Mouse (Mus musculus) limb, embryonic 13.5 days (tissue): ENCODE data around the gene Samsn1. TPM values are rescaled to one million over a fixed set of nuclear protein-coding genes. Genes with fewer than 3 reads are reported as not detected.

ENCODE experiments used
- ATAC-seq: fragments of 200-750 bp; cut with Nextera tagmentation; 2 replicates; pipeline ENCODE4 v1.8.0; 2017; ENCODE audit warnings: low read depth, moderate number of reproducible peaks, moderate TSS enrichment; ENCODE audit not compliant: low FRiP score
- H3K27ac ChIP-seq: fragments of 300-500 bp; sonication (generic); 2 replicates; pipeline ENCODE4 v1.5.1; 2015; ENCODE audit warnings: inconsistent platforms, mild to moderate bottlenecking, moderate library complexity
- H3K27me3 ChIP-seq: fragments of 300-500 bp; sonication (generic); 2 replicates; pipeline ENCODE4 v1.6.1; 2015; ENCODE audit warnings: mild to moderate bottlenecking, inconsistent platforms
- H3K36me3 ChIP-seq: fragments of 300-500 bp; sonication (generic); 2 replicates; pipeline ENCODE4 v1.6.1; 2015; ENCODE audit warnings: inconsistent platforms, mild to moderate bottlenecking, moderate library complexity
- H3K4me1 ChIP-seq: fragments of 300-500 bp; sonication (generic); 2 replicates; pipeline ENCODE4 v1.6.1; 2015; ENCODE audit warnings: inconsistent platforms
- H3K4me2 ChIP-seq: fragments of 300-500 bp; sonication (generic); replicated peaks from 2 replicates; pipeline ENCODE4 v1.6.1; 2015; ENCODE audit warnings: inconsistent platforms, mild to moderate bottlenecking, moderate library complexity
- H3K4me3 ChIP-seq: fragments of 300-500 bp; sonication (generic); 2 replicates; pipeline ENCODE4 v1.5.1; 2015; ENCODE audit warnings: moderate library complexity, mild to moderate bottlenecking, inconsistent platforms
- H3K9ac ChIP-seq: fragments of 300-500 bp; sonication (generic); 2 replicates; pipeline ENCODE4 v1.6.1; 2015; ENCODE audit warnings: mild to moderate bottlenecking, inconsistent platforms
- H3K9me3 ChIP-seq: fragments of 300-500 bp; sonication (generic); 2 replicates; pipeline ENCODE4 v1.6.1; 2016; ENCODE audit warnings: inconsistent platforms
- WGBS: fragments of 180-500 bp; shearing (Covaris S2); methylation state at CpG from one replicate; pipeline ENCODE4 v1.1.7; 2015; 5-methylcytosine and 5-hydroxymethylcytosine counted together
- polyA plus RNA-seq: library from polyadenylated mRNA; unstranded; fragments of >200 nt; fragmentation: Nextera tagmentation; extraction: Ambion mirVana; gene quantifications from 2 replicates; pipeline ENCODE4 v1.2.1, GENCODE M21; 2015

Gene Samsn1
- polyA plus RNA-seq, 1 experiment from 2014 or later: 2.0 TPM

DNA sequence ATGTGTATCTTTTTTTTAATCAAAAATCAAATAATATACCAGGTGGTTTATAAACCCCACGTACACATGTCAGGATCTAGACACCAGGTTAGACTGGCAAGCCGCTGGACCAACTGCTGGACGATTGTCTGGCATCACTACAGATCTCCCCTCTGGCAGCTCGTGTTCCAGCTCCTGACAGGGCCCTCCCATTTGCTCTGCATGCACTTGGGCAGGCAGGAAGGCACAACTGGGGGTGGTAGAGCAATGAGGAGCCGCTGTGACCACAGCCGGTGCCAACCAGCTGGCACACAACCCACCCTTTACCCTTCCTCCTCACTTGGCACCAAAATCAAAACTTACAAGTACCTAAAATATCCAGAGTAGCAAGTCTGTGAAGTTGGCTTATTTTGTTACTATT lies 156.6 kb downstream of the Samsn1 start:
- H3K4me1 ChIP-seq: peaks cover 6% of the 10 kb centered on the region; the same call in 1 of the 2 replicates
- no peak overlapping the region for H3K9ac ChIP-seq
- H3K27me3 ChIP-seq: no peaks in the 10 kb centered on the region
- no peak overlapping the region for H3K4me3 ChIP-seq
- no peaks in the 10 kb centered on the region for H3K9me3 ChIP-seq
- no peak overlapping the region for H3K27ac ChIP-seq
- 79% methylated on average over 6 of the region's 6 CpGs for WGBS
- no peak overlapping the region for H3K4me2 ChIP-seq
- no peak for ATAC-seq
- H3K36me3 ChIP-seq: no peaks in the 10 kb centered on the region

DNA sequence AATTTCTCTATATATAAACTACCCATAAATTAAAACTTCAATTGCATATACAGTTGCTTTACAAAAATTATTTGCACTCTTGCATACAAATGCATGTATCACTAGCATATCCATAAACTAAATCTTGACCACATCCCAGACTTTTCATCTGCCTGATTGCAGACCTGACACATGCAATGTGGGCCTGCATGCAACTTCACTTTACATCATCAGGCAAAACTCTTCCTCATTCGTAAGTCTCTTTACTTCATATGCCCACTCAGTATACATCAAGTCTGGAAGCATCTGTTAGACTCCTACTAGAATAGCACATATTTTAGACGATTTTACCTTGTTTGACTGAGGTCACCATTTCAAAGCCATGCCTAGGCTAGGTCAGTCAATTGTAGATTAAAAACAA lies 157.4 kb downstream of the Samsn1 start:
- 76% methylated on average over 2 of the region's 2 CpGs for WGBS

DNA sequence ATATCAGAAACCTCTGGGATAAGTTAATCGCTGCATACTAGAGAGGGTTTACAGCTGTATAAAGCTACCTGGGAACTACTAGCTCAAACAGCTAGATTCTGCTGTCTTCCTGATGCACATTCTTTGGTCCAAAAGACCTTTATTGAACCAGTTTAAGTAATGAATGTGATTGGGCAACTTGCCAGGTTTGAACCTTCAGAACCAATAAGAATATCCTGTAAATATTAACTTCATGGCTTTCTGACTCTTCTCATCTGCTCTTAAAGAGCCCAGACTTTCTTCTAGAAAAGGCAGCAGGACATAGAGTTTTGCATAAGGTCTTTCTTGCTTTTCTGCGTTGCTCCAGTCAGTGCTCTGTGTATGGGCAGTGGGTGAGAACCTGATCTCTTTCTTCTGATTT lies 165.7 kb downstream of the Samsn1 start:
- no peaks in the 10 kb centered on the region for H3K36me3 ChIP-seq
- no peaks in the 10 kb centered on the region for H3K9me3 ChIP-seq
- ATAC-seq: no peak
- no peak overlapping the region for H3K4me3 ChIP-seq
- 66% methylated on average over 2 of the region's 2 CpGs for WGBS
- H3K4me2 ChIP-seq: no peak overlapping the region
- H3K27me3 ChIP-seq: no peaks in the 10 kb centered on the region
- no peak overlapping the region for H3K9ac ChIP-seq
- peaks cover 6% of the 10 kb centered on the region; the same call in 1 of the 2 replicates for H3K4me1 ChIP-seq
- no peak overlapping the region for H3K27ac ChIP-seq

More for the DNA sequence above, 157.4 kb downstream of the Samsn1 start:
- Histone ChIP-seq H3K9me3 (no peaks in the 10 kb centered on the region), H3K9ac (no peak overlapping the region), H3K4me3 (no peak overlapping the region), H3K27ac (no peak overlapping the region), H3K4me2 (no peak overlapping the region), H3K27me3 (no peaks in the 10 kb centered on the region), H3K4me1 (peaks cover 6% of the 10 kb centered on the region; the same call in 1 of the 2 replicates), H3K36me3 (no peaks in the 10 kb centered on the region)
- no peak for ATAC-seq

DNA sequence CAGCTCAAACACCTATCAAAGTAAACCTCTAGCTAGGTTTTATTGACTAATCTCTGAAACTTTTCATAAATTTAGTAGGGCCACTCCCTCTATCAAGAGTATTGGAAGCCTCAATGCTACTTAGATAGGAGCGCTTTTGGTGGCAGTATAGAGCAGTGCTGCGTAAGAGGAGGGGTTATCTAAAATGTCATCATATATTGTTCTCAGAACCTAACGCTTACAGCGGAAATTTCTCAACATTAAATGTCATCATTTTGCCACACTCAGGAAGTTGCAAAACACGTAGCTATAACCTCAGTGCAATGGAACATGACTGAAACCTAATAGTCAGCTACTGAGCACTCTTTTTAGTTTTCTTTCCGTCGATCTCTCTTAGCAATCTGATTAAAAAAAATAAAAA lies 166.7 kb downstream of the Samsn1 start:
- Histone ChIP-seq H3K36me3 (no peaks in the 10 kb centered on the region), H3K4me2 (no peak overlapping the region), H3K9me3 (no peaks in the 10 kb centered on the region), H3K4me1 (peaks cover 6% of the 10 kb centered on the region; the same call in 1 of the 2 replicates), H3K4me3 (no peak overlapping the region), H3K9ac (no peak overlapping the region), H3K27me3 (no peaks in the 10 kb centered on the region), H3K27ac (no peak overlapping the region)
- no peak for ATAC-seq
- WGBS: 87% methylated on average over 7 of the region's 7 CpGs

DNA sequence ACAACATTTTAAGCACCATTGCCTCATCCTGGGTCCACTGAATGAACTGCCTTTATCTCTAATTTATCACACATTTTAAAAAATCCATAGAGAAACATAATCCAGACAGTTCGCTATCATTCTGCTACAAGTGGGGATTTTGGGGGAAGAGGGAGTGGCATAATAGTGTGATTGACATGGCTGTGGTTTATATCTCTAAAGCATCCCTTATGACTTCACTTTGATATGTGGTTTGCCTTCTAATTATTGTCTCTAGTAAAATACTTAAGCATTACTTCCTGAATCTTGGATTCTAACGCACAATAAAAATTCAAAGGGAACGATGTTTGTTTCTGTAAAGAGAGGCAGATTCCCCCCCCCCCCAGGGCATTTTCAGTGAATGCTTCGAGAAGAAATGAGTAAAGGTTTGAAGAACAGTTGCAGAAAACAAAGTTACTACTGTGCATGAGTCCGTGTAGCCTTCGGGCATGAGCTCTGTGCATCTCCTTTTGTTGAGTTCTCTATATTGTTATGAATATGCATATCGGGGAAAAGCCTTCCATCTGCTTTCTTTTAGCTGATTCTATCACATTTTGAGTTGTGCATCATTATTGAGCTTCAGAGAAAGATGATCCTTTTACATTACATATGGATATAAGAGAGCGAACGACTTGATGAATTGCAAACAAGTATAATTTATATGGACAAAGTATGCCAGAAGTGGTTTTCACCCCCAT lies 168.4 kb downstream of the Samsn1 start:
- WGBS: 84% methylated on average over 9 of the region's 9 CpGs
- ATAC-seq: no peak

DNA sequence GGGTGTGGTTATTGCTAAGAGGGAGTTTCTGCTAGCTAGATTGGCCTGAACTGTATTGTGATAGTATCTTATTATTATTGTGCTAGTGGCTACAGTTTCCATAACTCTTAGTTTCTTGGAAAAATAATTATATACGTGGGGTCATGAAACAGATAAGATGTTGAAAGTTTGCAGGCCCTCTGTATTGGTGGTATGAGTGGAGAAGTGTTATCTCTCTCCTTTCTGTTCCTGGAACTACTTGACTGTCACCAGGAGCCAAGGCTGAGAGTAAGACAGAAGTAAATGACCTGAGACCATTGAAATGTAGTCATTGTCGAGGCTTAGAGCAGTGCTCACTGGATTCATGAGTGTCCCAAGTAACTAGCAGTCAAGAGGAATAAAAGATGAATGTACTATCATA lies 169.6 kb downstream of the Samsn1 start:
- no peak for ATAC-seq
- 73% methylated on average over 2 of the region's 2 CpGs for WGBS

More for the DNA sequence above, 168.4 kb downstream of the Samsn1 start:
- Histone ChIP-seq H3K27ac (no peak overlapping the region), H3K4me3 (no peak overlapping the region), H3K4me1 (peaks cover 12% of the 10 kb centered on the region), H3K27me3 (no peaks in the 10 kb centered on the region), H3K4me2 (no peak overlapping the region), H3K9me3 (no peaks in the 10 kb centered on the region), H3K9ac (no peak overlapping the region), H3K36me3 (no peaks in the 10 kb centered on the region)

DNA sequence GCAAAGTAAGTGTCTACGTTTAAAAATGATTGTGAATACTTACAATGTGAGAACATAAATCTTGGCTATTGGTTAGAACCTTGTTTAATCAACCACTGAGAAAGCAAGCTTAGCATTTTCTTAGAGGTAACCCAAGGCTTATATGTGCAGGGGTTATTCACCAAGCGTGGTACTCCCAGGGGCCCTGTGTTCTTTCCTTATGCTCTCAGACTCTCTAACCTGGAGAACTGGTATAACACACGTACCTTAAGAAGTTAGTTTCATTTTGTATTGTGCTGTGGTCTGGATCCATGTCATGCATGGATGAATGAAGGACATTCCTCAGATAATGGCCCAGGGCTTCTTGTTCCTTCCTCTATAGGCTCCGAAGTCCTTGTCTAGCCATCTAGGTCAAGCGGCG lies 173.0 kb downstream of the Samsn1 start:
- ATAC-seq: no peak
- Histone ChIP-seq H3K4me1 (peaks cover 7% of the 10 kb centered on the region), H3K27ac (no peak overlapping the region), H3K27me3 (no peaks in the 10 kb centered on the region), H3K9ac (no peak overlapping the region), H3K4me2 (no peak overlapping the region), H3K36me3 (no peaks in the 10 kb centered on the region), H3K9me3 (no peaks in the 10 kb centered on the region), H3K4me3 (no peak overlapping the region)
- WGBS: 80% methylated on average over 6 of the region's 6 CpGs

More for the DNA sequence above, 169.6 kb downstream of the Samsn1 start:
- Histone ChIP-seq H3K4me3 (no peak overlapping the region), H3K4me1 (peaks cover 10% of the 10 kb centered on the region), H3K36me3 (no peaks in the 10 kb centered on the region), H3K27ac (no peak overlapping the region), H3K27me3 (no peaks in the 10 kb centered on the region), H3K9me3 (no peaks in the 10 kb centered on the region), H3K4me2 (no peak overlapping the region), H3K9ac (no peak overlapping the region)

DNA sequence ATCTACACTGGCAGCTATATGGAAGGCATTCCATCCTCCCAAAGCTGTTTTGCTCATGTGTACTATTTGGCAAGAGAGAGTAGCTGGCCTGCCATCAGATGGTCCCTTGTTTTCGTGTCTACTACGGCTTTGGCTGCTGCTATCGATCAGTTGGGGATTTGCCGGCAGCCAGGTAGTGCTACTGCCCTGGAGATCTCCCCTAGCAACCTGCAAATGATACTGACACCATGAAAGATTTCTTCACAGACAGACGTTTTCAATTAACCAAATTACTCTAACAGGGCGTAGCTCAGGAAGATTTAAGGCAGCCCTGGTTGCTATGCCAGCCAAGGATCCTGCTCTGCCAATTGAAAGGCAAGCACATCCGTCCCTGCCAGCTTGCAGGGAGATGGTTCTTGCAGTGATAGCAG lies 178.4 kb downstream of the Samsn1 start:
- Histone ChIP-seq H3K4me2 (no peak overlapping the region), H3K9ac (no peak overlapping the region), H3K4me1 (no peaks in the 10 kb centered on the region), H3K36me3 (no peaks in the 10 kb centered on the region), H3K27ac (no peak overlapping the region), H3K27me3 (no peaks in the 10 kb centered on the region), H3K4me3 (no peak overlapping the region), H3K9me3 (no peaks in the 10 kb centered on the region)
- ATAC-seq: no peak
- WGBS: 23% methylated on average over 7 of the region's 7 CpGs

DNA sequence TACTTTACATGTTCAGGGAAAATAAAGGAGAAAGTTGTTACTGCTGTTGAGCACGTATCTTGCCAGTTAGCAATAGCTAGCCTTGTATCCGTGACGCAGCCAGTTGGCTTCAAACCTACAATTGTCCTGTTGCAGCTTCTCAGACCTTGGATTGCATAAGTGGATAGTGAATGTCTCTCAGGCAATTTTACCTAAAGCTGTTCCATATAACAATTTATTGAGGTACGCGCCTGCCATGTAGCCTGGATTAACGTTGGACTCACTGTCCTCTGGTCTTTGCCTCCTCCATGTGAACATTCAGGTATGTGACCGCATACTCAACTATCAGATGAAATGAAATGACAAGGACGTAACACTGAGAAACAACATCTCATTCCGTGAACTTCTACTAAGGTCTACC lies 179.1 kb downstream of the Samsn1 start:
- H3K27ac ChIP-seq: no peak overlapping the region
- H3K9ac ChIP-seq: no peak overlapping the region
- H3K9me3 ChIP-seq: no peaks in the 10 kb centered on the region
- no peaks in the 10 kb centered on the region for H3K4me1 ChIP-seq
- no peak overlapping the region for H3K4me3 ChIP-seq
- no peak overlapping the region for H3K4me2 ChIP-seq
- no peaks in the 10 kb centered on the region for H3K36me3 ChIP-seq
- ATAC-seq: no peak
- H3K27me3 ChIP-seq: no peaks in the 10 kb centered on the region
- 92% methylated on average over 9 of the region's 9 CpGs for WGBS

DNA sequence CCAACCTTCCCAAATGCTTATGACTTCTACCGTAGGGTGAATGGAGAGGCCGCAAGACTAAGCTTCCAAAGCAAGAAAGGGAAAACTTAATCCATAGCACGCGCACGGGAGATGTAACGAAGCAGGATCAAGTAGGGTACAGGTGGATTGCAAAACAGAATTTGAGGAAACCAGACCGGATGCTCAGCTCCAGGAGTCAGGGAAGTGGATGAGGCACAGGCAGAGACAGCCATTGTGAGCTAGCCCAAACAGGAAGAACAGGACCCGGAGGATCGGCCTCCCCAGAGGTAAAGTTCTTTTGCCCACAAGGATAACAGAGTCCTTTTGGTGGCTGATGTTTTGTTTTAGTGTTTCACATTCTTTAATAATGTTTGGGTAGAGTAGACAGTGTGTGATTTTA lies 179.5 kb downstream of the Samsn1 start:
- no peaks in the 10 kb centered on the region for H3K9me3 ChIP-seq
- 92% methylated on average over 9 of the region's 9 CpGs for WGBS

DNA sequence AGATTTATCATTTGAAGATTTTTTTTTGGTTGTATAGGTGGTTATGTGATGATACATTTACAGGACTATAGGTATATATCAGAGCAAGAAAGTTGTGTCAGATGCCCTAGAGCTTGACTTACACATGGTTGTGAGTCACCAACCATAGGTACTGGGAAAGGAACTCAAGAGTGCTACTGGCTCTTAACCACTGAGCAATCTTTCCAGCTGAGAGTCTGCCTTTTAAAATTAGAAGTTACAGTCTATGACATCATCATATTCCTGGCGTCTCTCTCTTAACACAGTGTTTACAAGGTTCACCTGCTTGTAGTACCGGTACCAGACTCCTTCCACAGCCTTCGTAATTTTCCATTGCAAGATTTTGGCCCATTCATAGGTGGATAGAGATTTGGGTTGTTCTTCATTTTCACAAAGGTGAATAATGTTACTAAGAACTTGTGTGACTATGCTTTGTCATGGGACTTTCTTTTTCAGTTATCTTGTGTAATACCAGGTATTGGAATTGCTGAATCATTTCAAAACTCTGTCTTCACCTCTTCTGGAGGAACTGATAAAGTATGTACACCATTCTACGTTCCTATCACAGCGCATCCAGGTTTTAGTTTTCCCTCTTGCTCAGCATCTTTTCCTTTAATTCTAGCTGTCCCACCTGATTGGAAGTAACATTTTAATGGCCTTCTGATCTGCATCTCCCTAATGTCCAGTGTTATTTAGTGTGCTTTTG lies 184.2 kb downstream of the Samsn1 start:
- Histone ChIP-seq H3K9me3 (no peaks in the 10 kb centered on the region), H3K4me1 (no peaks in the 10 kb centered on the region), H3K27ac (no peak overlapping the region), H3K27me3 (no peaks in the 10 kb centered on the region), H3K4me2 (no peak overlapping the region), H3K9ac (no peak overlapping the region), H3K4me3 (no peak overlapping the region), H3K36me3 (no peaks in the 10 kb centered on the region)
- ATAC-seq: no peak
- WGBS: 74% methylated on average over 5 of the region's 5 CpGs

More for the DNA sequence above, 179.5 kb downstream of the Samsn1 start:
- Histone ChIP-seq H3K4me2 (no peak overlapping the region), H3K9ac (no peak overlapping the region), H3K27me3 (no peaks in the 10 kb centered on the region), H3K4me3 (no peak overlapping the region), H3K36me3 (no peaks in the 10 kb centered on the region), H3K4me1 (no peaks in the 10 kb centered on the region), H3K27ac (no peak overlapping the region)
- ATAC-seq: no peak

DNA sequence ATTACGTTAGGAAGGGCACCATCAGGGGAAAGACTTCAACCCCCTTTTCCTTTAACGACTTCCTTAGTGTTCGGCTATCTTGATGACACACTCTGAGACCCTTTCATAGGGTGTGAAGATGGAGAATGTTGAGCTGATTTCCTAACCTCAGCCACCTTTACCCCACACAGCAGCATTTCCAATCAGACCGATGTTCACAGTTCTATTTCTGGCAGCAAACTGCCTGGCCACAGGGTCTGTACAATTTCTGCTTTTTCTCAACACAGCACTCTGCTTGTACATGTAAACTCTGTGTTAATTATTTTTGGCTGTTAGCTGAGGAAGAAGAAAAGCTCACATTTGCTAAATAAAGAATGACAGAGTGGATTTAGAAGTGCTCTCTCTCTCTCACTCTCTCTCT lies 190.7 kb downstream of the Samsn1 start:
- ATAC-seq: no peak
- Histone ChIP-seq H3K36me3 (no peaks in the 10 kb centered on the region), H3K9ac (no peak overlapping the region), H3K4me1 (no peaks in the 10 kb centered on the region), H3K4me3 (no peak overlapping the region), H3K27ac (no peak overlapping the region), H3K9me3 (no peaks in the 10 kb centered on the region), H3K4me2 (no peak overlapping the region), H3K27me3 (no peaks in the 10 kb centered on the region)
- 49% methylated on average over 4 of the region's 4 CpGs for WGBS
